Mouse (Mus musculus) layer of hippocampus, adult 2 months (tissue): ENCODE measurements at regions not wholly inside any gene's neighbourhood (a gene's known extent, or its start where the extent isn't known, plus 50 kb on each side); places are given as distances from the start of the nearest gene placed in this dataset.

Experiments
- DNase-seq, 2 experiments: peaks; one replicate each; pipeline ENCODE4 v3.0.0; 2022; ENCODE audit warnings: low spot score in 2 of 2
- H3K27ac ChIP-seq: fragments of 200-600 bp; 2 replicates; pipeline ENCODE4 v1.8.1; 2022
- H3K4me3 ChIP-seq: fragments of 200-600 bp; 2 replicates; pipeline ENCODE4 v1.8.1; 2022; ENCODE audit warnings: mild to moderate bottlenecking
- CTCF ChIP-seq: fragments of 200-600 bp; conservative IDR thresholded peaks from 2 replicates; pipeline ENCODE4 v1.8.1; 2022; ENCODE audit warnings: antibody characterized with exemption, mild to moderate bottlenecking, moderate library complexity

GRCm38 (mm10) chr10:39227499-39227942, 63.9 kb upstream of the Ccn6 start:
- peak overlapping the region; percentile 46; the same call in 1 of the 2 replicates for H3K27ac ChIP-seq
- DNase-seq, result peak in 1 of 2 experiments; percentile 16
- TF ChIP-seq CTCF, result no peak
- H3K4me3 ChIP-seq, result peak overlapping the region; percentile 44

GRCm38 (mm10) chr10:39226518-39226917, 62.9 kb upstream of the Ccn6 start:
- Histone ChIP-seq H3K27ac (no peak overlapping the region), H3K4me3 (no peak overlapping the region)
- TF ChIP-seq CTCF, result no peak
- no peak for DNase-seq

- H3K27ac ChIP-seq, result no peak overlapping the region
- no peak for DNase-seq
- no peak overlapping the region for H3K4me3 ChIP-seq
- no peak for TF ChIP-seq CTCF
Observed at GRCm38 (mm10) chr10:39224449-39225094, 61.0 kb upstream of the Ccn6 start.

GRCm38 (mm10) chr10:39221028-39221427, 57.4 kb upstream of the Ccn6 start:
- Histone ChIP-seq H3K4me3 (no peak overlapping the region), H3K27ac (no peak overlapping the region)
- no peak for TF ChIP-seq CTCF
- no peak for DNase-seq

GRCm38 (mm10) chr10:39219366-39219765, 55.8 kb upstream of the Ccn6 start:
- TF ChIP-seq CTCF, result no peak
- DNase-seq, result no peak
- Histone ChIP-seq H3K27ac (no peak overlapping the region), H3K4me3 (no peak overlapping the region)

- TF ChIP-seq CTCF, result no peak
- no peak for DNase-seq
Observed at GRCm38 (mm10) chr10:39218151-39218550, 54.6 kb upstream of the Ccn6 start.

GRCm38 (mm10) chr10:39216142-39216904, 52.7 kb upstream of the Ccn6 start:
- no peak overlapping the region for H3K4me3 ChIP-seq
- no peak for DNase-seq
- no peak overlapping the region for H3K27ac ChIP-seq
- no peak for TF ChIP-seq CTCF

More at GRCm38 (mm10) chr10:39218151-39218550, 54.6 kb upstream of the Ccn6 start:
- Histone ChIP-seq H3K27ac (no peak overlapping the region), H3K4me3 (no peak overlapping the region)

- TF ChIP-seq CTCF, result no peak
- DNase-seq, result no peak
- Histone ChIP-seq H3K4me3 (no peak overlapping the region), H3K27ac (no peak overlapping the region)
Observed at GRCm38 (mm10) chr10:39214563-39214962, 51.0 kb upstream of the Ccn6 start.
